Mouse (Mus musculus) hindbrain, embryonic 12.5 days (tissue): ENCODE measurements at regions not wholly inside any gene's neighbourhood (a gene's known extent, or its start where the extent isn't known, plus 50 kb on each side); places are given as distances from the start of the nearest gene placed in this dataset.
A peak's percentile ranks its signal among the peaks of the same experiment; 100 is the strongest.

Experiments
- ATAC-seq: fragments of 200-750 bp; cut with Nextera tagmentation; 2 replicates; pipeline ENCODE4 v1.8.0; 2017; ENCODE audit warnings: moderate TSS enrichment; ENCODE audit not compliant: low FRiP score
- H3K27ac ChIP-seq: fragments of 300-500 bp; sonication (generic); 2 replicates; pipeline ENCODE4 v1.5.1; 2016; ENCODE audit warnings: mild to moderate bottlenecking
- H3K27me3 ChIP-seq: fragments of 300-500 bp; sonication (generic); 2 replicates; pipeline ENCODE4 v1.6.1; 2016; ENCODE audit warnings: mild to moderate bottlenecking
- H3K36me3 ChIP-seq: fragments of 300-500 bp; sonication (generic); 2 replicates; pipeline ENCODE4 v1.6.1; 2016; ENCODE audit warnings: mild to moderate bottlenecking
- H3K4me1 ChIP-seq: fragments of 300-500 bp; sonication (generic); 2 replicates; pipeline ENCODE4 v1.6.1; 2016
- H3K4me2 ChIP-seq: fragments of 300-500 bp; sonication (generic); replicated peaks from 2 replicates; pipeline ENCODE4 v1.6.1; 2016; ENCODE audit warnings: mild to moderate bottlenecking
- H3K4me3 ChIP-seq: fragments of 300-500 bp; sonication (generic); 2 replicates; pipeline ENCODE4 v1.5.1; 2016; ENCODE audit warnings: mild to moderate bottlenecking
- H3K9ac ChIP-seq: fragments of 300-500 bp; sonication (generic); 2 replicates; pipeline ENCODE4 v1.6.1; 2016; ENCODE audit warnings: mild to moderate bottlenecking, moderate library complexity
- H3K9me3 ChIP-seq: fragments of 300-500 bp; sonication (generic); replicated peaks from 2 replicates; pipeline ENCODE4 v1.6.1; 2016; ENCODE audit warnings: mild to moderate bottlenecking
- WGBS: fragments of 180-500 bp; shearing (Covaris S2); methylation state at CpG from one replicate; pipeline ENCODE4 v1.1.7; 2016; 5-methylcytosine and 5-hydroxymethylcytosine counted together

DNA sequence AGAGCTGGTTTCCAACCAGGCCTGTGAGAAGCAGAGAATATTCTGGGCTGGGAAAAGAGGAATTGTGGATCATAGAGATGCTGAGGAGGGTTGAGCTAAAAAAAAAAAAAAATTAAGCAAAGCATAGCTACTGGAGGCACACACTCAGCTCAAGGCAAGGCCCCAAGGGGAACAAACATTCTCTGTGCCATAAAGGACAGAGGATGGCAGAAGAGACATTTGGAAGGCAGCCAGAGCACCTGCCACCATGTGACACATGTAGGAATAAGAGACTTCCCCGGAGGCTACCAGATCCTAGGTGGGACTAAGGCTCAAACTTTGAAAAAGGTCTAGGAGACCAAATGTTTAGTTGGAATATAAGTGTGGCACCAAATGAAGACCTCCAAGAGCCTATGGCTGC lies 96.4 kb upstream of the Gm26657 start:
- no peak overlapping the region for H3K9ac ChIP-seq
- H3K36me3 ChIP-seq, result no peaks in the 10 kb centered on the region
- peak overlapping the region; percentile 33; the same call in 1 of the 2 replicates for H3K4me2 ChIP-seq
- WGBS, result 77% methylated on average over 1 of the region's 1 CpGs
- H3K4me3 ChIP-seq, result no peak overlapping the region
- H3K27me3 ChIP-seq, result no peaks in the 10 kb centered on the region
- peaks cover 10% of the 10 kb centered on the region for H3K4me1 ChIP-seq
- ATAC-seq, result no peak
- no peak overlapping the region for H3K27ac ChIP-seq
- no peaks in the 10 kb centered on the region for H3K9me3 ChIP-seq

DNA sequence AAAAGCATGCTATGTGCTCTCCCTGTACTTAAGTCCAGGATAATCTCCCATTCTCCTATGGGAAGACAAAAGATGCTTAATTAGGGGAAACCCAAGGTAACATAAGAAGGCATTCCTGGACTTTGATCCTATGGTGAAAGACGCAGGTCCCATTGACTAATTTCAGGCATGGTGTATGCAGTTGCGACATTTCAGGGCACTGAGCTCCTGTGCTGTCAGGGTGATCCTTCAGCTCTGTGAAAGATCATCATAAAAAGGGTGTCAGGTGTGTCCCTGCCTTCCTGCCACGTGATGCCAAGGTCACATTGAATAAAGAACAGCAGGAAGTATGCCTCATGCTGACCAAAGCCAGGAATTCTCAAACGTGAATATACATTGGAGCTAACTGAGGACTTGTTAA lies 100.2 kb upstream of the Gm26657 start:
- no peaks in the 10 kb centered on the region for H3K9me3 ChIP-seq
- no peaks in the 10 kb centered on the region for H3K36me3 ChIP-seq
- H3K4me3 ChIP-seq, result no peak overlapping the region
- no peak overlapping the region for H3K9ac ChIP-seq
- peaks cover 10% of the 10 kb centered on the region for H3K4me1 ChIP-seq
- H3K27ac ChIP-seq, result no peak overlapping the region
- ATAC-seq, result no peak
- 52% methylated on average over 4 of the region's 4 CpGs for WGBS
- no peaks in the 10 kb centered on the region for H3K27me3 ChIP-seq
- no peak overlapping the region for H3K4me2 ChIP-seq

DNA sequence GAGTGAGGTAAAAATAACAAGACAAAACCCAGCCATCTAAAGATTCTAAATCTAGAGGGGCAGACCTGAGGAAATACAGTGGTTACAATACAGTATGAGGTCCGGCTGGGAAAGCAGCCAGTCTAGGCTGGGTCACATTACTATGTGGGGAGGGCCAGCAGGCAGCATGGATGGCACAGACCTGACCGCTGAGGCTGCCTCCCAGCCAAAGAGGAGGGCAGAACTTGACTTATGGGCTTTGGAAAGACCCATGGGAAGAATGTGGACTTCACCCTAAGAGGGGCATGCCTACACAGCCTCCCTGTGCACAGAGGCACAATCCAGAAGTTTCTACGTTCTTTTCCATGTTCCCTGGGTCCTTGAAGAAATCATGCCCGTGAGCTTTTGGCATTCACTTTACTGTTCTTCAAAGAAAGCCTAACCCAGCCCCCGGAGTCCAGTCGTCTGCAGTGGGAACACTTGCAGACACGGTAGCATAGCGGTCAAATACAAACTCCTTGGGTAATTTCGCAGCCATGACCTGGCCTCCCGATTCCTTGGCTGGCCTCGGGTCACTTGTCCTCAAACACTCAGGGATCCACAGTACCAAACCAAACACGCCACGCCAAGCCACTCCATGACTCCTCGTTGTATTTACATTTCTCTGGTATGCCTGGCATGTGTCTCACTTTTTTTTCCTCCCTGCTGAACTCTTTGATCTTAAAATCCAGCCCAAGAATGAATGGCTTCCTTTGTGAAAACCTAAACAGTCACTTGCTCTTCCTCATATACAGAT lies 101.0 kb upstream of the Gm26657 start:
- 54% methylated on average over 14 of the region's 14 CpGs for WGBS
- Histone ChIP-seq H3K27ac (no peak overlapping the region; the same call in 1 of the 2 replicates), H3K4me3 (no peak overlapping the region), H3K4me2 (no peak overlapping the region), H3K9me3 (no peaks in the 10 kb centered on the region), H3K27me3 (no peaks in the 10 kb centered on the region), H3K9ac (no peak overlapping the region), H3K36me3 (no peaks in the 10 kb centered on the region), H3K4me1 (peaks cover 5% of the 10 kb centered on the region)
- ATAC-seq, result no peak

DNA sequence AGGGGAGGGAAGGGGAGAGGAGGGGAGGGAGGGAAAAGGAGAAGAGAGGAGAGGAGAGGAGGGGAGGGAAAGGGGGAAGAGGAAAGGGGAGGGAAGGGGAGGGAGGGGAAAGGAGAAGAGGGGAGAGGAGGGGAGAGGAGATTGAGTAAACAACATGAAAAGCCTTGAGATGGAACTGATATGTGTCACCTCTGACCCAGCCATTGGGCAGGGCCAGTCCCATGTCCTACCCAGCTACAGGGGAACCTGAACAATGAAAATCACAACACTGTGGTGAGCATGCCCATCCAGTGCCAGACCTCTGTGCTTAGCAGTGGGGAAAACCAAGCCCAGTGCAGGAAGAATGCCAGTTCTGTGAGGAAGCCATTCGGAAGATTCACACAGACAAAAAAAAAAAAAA lies 103.6 kb upstream of the Gm26657 start:
- H3K4me1 ChIP-seq, result no peaks in the 10 kb centered on the region
- ATAC-seq, result no peak
- H3K4me3 ChIP-seq, result no peak overlapping the region
- H3K36me3 ChIP-seq, result no peaks in the 10 kb centered on the region
- H3K9me3 ChIP-seq, result no peaks in the 10 kb centered on the region
- no peak overlapping the region for H3K4me2 ChIP-seq
- no peaks in the 10 kb centered on the region for H3K27me3 ChIP-seq
- no peak overlapping the region for H3K9ac ChIP-seq
- no peak overlapping the region for H3K27ac ChIP-seq
- 83% methylated on average over 1 of the region's 1 CpGs for WGBS

DNA sequence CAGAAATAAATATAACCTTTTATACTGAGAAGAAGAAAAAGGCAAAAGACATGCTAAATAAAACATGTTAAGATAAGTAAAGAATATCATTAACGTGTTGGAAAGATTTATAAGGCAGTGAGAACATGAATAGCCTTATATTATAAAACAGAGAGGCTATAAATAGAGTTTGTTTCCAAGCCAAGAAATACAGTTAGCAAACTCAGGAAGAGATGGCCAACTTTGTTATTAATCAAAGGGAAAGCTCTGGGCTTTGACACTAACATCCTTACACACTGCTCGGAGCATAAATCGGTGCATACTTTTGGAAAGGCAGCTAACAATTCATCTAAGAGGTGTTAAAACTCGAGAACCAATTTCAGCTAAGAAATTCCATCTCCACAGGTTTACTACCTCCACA lies 106.3 kb upstream of the Gm26657 start:
- H3K27me3 ChIP-seq, result no peaks in the 10 kb centered on the region
- no peaks in the 10 kb centered on the region for H3K9me3 ChIP-seq
- no peaks in the 10 kb centered on the region for H3K4me1 ChIP-seq
- H3K4me3 ChIP-seq, result no peak overlapping the region
- no peak overlapping the region for H3K4me2 ChIP-seq
- 86% methylated on average over 4 of the region's 4 CpGs for WGBS
- no peaks in the 10 kb centered on the region for H3K36me3 ChIP-seq
- no peak for ATAC-seq
- H3K27ac ChIP-seq, result no peak overlapping the region
- H3K9ac ChIP-seq, result no peak overlapping the region

DNA sequence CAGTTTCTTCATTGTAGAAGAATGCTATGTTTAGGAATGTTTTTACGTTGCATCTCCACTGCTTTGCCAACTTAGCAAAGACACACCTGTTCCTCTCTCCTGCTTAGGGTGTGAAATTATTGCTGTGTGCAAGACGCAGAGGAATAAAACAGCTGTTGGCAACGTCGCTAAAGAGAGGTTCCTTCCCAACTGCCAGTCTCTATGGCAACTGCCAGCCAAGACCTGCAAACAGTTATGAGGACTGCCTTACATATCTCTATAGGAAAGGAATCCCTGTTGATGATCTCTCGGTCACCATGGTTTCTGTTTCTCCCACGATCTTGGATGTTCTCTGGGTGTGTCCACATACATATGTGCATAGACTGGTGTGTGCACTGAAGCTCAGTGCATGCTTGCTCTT lies 109.6 kb upstream of the Gm26657 start:
- Histone ChIP-seq H3K27ac (no peak overlapping the region), H3K4me2 (no peak overlapping the region), H3K9me3 (no peaks in the 10 kb centered on the region), H3K9ac (no peak overlapping the region), H3K36me3 (no peaks in the 10 kb centered on the region), H3K27me3 (no peaks in the 10 kb centered on the region), H3K4me3 (no peak overlapping the region), H3K4me1 (no peaks in the 10 kb centered on the region)
- ATAC-seq, result no peak
- 77% methylated on average over 6 of the region's 6 CpGs for WGBS

DNA sequence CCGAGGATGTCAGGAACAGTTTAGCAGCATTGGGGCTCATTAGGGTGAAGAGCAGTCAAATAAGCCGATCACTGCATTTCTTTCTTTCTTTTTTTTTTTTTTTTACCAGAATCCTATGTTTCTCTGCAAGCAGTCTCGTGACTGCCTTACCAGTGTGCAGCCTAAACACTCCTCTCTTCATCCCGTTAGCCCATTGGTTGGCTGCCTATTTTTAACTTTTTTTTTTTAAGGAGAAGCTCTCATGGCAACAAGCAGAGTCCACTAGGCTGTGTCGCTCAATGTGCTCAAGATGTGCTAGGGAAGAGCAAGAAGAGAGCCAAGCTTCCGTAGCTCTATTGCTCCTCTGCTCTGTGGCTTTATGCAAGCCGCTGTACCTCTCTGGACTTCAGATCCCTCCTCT lies 112.7 kb upstream of the Gm26657 start:
- H3K9ac ChIP-seq, result no peak overlapping the region
- H3K4me3 ChIP-seq, result no peak overlapping the region
- H3K4me2 ChIP-seq, result no peak overlapping the region
- H3K27ac ChIP-seq, result no peak overlapping the region
- H3K9me3 ChIP-seq, result no peaks in the 10 kb centered on the region
- no peaks in the 10 kb centered on the region for H3K36me3 ChIP-seq
- no peak for ATAC-seq
- H3K27me3 ChIP-seq, result no peaks in the 10 kb centered on the region
- WGBS, result 80% methylated on average over 7 of the region's 7 CpGs
- H3K4me1 ChIP-seq, result no peaks in the 10 kb centered on the region

DNA sequence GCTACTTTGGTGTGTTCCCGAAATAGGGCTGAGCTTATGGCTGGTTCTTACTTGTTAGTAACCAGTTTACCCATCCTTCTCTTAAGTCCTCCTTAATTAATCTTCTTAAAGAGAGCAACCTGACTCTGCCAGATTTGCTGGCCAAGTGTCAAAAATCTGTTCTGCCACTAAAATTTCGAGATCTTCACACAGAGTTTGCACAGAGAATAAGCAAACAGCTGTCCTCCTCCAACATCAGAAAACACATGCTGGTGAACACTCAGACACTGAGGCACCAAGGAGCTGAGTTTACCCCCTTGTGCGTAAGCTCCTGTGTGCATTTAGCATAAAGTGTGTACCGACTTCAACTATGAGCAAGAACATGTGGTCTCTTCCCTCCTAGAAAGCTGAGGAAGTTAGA lies 118.1 kb upstream of the Gm26657 start:
- no peak overlapping the region for H3K4me3 ChIP-seq

DNA sequence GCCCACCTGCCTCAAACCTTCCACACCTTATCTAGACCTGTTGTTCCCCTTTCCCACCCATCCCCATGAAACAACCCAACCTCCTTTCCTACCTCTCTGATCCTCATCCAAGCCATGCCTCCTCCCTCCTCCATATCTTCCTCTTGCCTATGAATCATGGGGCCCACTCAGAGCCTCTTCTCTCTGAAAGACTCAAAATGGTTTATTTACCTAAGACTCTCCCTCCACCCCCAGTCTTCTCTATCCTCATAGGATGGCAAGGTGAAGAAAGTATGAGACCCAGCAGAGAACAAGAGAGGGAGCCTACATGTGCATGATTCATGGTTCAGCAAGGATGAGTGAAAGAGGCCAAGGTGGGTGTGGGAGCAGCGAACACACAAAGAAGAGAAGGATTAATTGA lies 118.5 kb upstream of the Gm26657 start:
- no peak for ATAC-seq
- Histone ChIP-seq H3K4me2 (no peak overlapping the region), H3K9me3 (no peaks in the 10 kb centered on the region), H3K4me3 (no peak overlapping the region), H3K36me3 (no peaks in the 10 kb centered on the region), H3K27me3 (no peaks in the 10 kb centered on the region), H3K27ac (no peak overlapping the region), H3K4me1 (no peaks in the 10 kb centered on the region), H3K9ac (no peak overlapping the region)
- 100% methylated on average over 1 of the region's 1 CpGs for WGBS

More for the DNA sequence above, 118.1 kb upstream of the Gm26657 start:
- Histone ChIP-seq H3K4me2 (no peak overlapping the region), H3K36me3 (no peaks in the 10 kb centered on the region), H3K27me3 (no peaks in the 10 kb centered on the region), H3K4me1 (no peaks in the 10 kb centered on the region), H3K9ac (no peak overlapping the region), H3K9me3 (no peaks in the 10 kb centered on the region), H3K27ac (no peak overlapping the region)
- no peak for ATAC-seq
- 83% methylated on average over 4 of the region's 4 CpGs for WGBS

DNA sequence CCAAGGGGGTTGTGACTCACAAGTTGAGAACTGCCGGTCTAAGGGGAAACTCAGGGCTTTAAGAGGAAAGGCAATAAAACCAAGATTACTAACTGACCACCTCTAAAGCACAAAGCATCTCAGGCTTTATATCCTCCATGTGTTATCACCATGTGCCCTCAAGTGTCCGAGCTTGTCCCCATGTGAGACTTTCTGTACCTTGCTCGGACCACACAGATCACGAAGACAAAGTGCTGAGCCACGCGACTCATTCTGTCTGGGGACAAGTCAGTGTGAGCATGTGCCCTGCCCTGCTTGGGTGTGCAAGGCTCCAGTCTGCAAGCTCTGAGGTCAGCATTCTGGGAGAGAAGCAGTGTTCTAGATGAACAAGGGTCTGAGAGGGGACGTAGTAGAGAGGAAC lies 119.2 kb upstream of the Gm26657 start:
- WGBS, result 95% methylated on average over 7 of the region's 7 CpGs
- no peak for ATAC-seq
- Histone ChIP-seq H3K36me3 (no peaks in the 10 kb centered on the region), H3K9me3 (no peaks in the 10 kb centered on the region), H3K27me3 (no peaks in the 10 kb centered on the region), H3K9ac (no peak overlapping the region), H3K4me2 (no peak overlapping the region), H3K4me3 (no peak overlapping the region), H3K27ac (no peak overlapping the region), H3K4me1 (no peaks in the 10 kb centered on the region)

DNA sequence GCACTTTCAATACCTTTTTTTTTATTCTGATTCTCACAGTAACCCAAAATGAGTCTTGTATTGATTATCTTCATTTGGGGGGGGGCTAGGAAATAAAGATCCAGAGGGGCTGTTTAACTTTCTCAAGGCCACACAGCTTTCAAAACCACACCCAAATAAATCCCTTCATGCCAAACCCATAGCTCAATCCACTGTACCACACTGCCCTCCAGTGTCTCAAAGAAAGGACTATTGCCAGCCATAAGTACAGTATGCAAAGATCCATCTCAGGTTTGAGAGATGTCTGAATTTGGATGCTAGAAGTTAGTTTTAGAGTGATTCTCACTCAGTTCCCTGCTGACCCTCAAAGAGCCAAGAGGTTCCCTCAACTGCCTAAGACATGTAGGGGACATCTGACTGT lies 120.1 kb upstream of the Gm26657 start:
- Histone ChIP-seq H3K4me3 (no peak overlapping the region), H3K4me2 (no peak overlapping the region), H3K9me3 (no peaks in the 10 kb centered on the region)

DNA sequence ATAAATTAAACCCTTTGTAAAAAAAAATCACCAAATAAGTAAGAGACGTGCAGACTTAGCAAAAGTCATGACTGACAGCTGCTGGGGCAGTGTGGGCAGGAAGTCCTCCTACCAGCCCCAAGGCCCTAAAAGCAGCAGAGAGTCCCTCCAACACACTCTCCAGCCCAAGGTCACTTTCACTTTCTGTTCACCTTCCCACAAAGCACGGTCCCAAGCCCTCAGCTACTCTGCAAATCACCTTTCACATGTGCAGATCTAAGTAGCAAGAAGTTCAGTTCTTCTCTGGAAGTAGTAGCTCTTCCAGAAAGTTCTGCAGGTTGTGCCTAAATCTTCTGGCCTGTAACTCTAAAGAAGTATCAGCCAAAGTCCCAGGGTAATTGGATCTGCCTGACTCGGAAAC lies 120.8 kb upstream of the Gm26657 start:
- H3K9ac ChIP-seq, result no peak overlapping the region
- ATAC-seq, result no peak
- H3K4me2 ChIP-seq, result no peak overlapping the region
- H3K9me3 ChIP-seq, result no peaks in the 10 kb centered on the region
- no peaks in the 10 kb centered on the region for H3K4me1 ChIP-seq
- H3K27me3 ChIP-seq, result no peaks in the 10 kb centered on the region
- no peak overlapping the region for H3K27ac ChIP-seq
- 89% methylated on average over 3 of the region's 3 CpGs for WGBS
- H3K4me3 ChIP-seq, result no peak overlapping the region
- no peaks in the 10 kb centered on the region for H3K36me3 ChIP-seq

More for the DNA sequence above, 120.1 kb upstream of the Gm26657 start:
- Histone ChIP-seq H3K36me3 (no peaks in the 10 kb centered on the region), H3K4me1 (no peaks in the 10 kb centered on the region), H3K27me3 (no peaks in the 10 kb centered on the region), H3K9ac (no peak overlapping the region), H3K27ac (no peak overlapping the region)
- no peak for ATAC-seq

DNA sequence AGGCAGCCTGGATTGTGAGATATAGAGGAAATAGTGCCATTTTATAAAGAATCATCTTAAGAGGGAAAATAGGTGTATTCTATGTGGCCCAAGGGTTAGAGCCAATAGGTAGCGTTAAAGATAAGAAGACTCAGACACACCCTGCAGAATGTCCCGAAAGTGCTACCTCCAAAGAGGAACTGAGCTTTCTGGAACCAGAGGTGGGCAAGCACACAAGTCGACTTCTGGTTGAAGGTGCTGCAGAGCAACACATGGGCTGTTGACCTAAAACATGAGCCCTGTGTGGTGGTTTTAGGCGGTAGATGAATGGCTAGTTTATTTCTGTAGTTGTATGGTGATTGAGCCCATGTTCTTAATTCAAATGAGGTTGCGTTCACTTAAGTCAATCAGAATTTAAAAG lies 121.4 kb upstream of the Gm26657 start:
- Histone ChIP-seq H3K4me3 (no peak overlapping the region), H3K27ac (no peak overlapping the region), H3K4me1 (no peaks in the 10 kb centered on the region), H3K9me3 (no peaks in the 10 kb centered on the region), H3K4me2 (no peak overlapping the region), H3K36me3 (no peaks in the 10 kb centered on the region), H3K9ac (no peak overlapping the region), H3K27me3 (no peaks in the 10 kb centered on the region)
- 92% methylated on average over 5 of the region's 5 CpGs for WGBS
- no peak for ATAC-seq
